Mouse (Mus musculus) midbrain, embryonic 14.5 days (tissue): ENCODE results near the gene Sh2b2. TPM values are rescaled to one million over a fixed set of nuclear protein-coding genes. Genes with fewer than 3 reads are reported as not detected.

Source experiments
- ATAC-seq: fragments of 200-750 bp; cut with Nextera tagmentation; 2 replicates; pipeline ENCODE4 v1.8.0; 2017; ENCODE audit warnings: moderate number of reproducible peaks, moderate library complexity; ENCODE audit not compliant: low FRiP score, low TSS enrichment
- DNase-seq: peaks from one replicate; pipeline ENCODE4 v3.0.0-alpha.2; 2015
- H3K27ac ChIP-seq: fragments of 300-500 bp; sonication (generic); replicated peaks from 2 replicates; pipeline ENCODE4 v1.5.1; 2014; ENCODE audit warnings: mild to moderate bottlenecking, low read depth, low read length, moderate library complexity
- H3K27me3 ChIP-seq: fragments of 300-500 bp; sonication (generic); 2 replicates; pipeline ENCODE4 v1.6.1; 2014; ENCODE audit warnings: low read length, control low read depth, mixed read lengths; ENCODE audit not compliant: control insufficient read depth, insufficient read depth
- H3K36me3 ChIP-seq: fragments of 300-500 bp; sonication (generic); 2 replicates; pipeline ENCODE4 v1.6.1; 2014; ENCODE audit warnings: low read length, control low read depth; ENCODE audit not compliant: control insufficient read depth, insufficient read depth
- H3K4me1 ChIP-seq: fragments of 300-500 bp; sonication (generic); 2 replicates; pipeline ENCODE4 v1.6.1; 2014; ENCODE audit warnings: mild to moderate bottlenecking, antibody characterized with exemption, low read length, control low read depth; ENCODE audit not compliant: control insufficient read depth, insufficient read depth
- H3K4me2 ChIP-seq: fragments of 300-500 bp; sonication (generic); 2 replicates; pipeline ENCODE4 v1.6.1; 2014; ENCODE audit warnings: mild to moderate bottlenecking, low read length, moderate library complexity
- H3K4me3 ChIP-seq: fragments of 300-500 bp; sonication (generic); replicated peaks from 2 replicates; pipeline ENCODE4 v1.5.1; 2014; ENCODE audit warnings: low read depth, low read length
- H3K9ac ChIP-seq: fragments of 300-500 bp; sonication (generic); replicated peaks from 2 replicates; pipeline ENCODE4 v1.6.1; 2014; ENCODE audit warnings: mild to moderate bottlenecking, low read length, moderate library complexity
- H3K9me3 ChIP-seq: fragments of 300-500 bp; sonication (generic); 2 replicates; pipeline ENCODE4 v1.6.1; 2016; ENCODE audit warnings: low read length, control low read depth, mixed read lengths; ENCODE audit not compliant: control insufficient read depth
- WGBS: fragments of 180-500 bp; shearing (Covaris S2); extraction: QIAGEN DNeasy Blood & Tissue Kit; methylation state at CpG from one replicate; pipeline ENCODE4 v1.1.7; 2014; 5-methylcytosine and 5-hydroxymethylcytosine counted together
- polyA plus RNA-seq: library from polyadenylated mRNA; unstranded; fragments of >200 nt; fragmentation: Nextera tagmentation; extraction: Ambion mirVana; gene quantifications from 2 replicates; pipeline ENCODE4 v1.2.1, GENCODE M21; 2014

The Sh2b2 gene
- polyA plus RNA-seq, 1 experiment from 2014 or later: 23.9 TPM

GRCm38 (mm10) chr5:136274739-136275138 lies 28.4 kb upstream of the Sh2b2 start:
- Histone ChIP-seq H3K36me3 (peaks cover 69% of the 10 kb centered on the region), H3K9ac (no peak overlapping the region), H3K27me3 (no peaks in the 10 kb centered on the region), H3K9me3 (no peaks in the 10 kb centered on the region), H3K4me2 (no peak overlapping the region), H3K4me3 (no peak overlapping the region), H3K27ac (0 out of 2 replicates have a peak overlapping the region, but pooled peaks have one; percentile 20), H3K4me1 (no peaks in the 10 kb centered on the region)
- ATAC-seq: no peak
- no peak for DNase-seq
- 87% methylated on average over 40 of the region's 43 CpGs for WGBS

- ATAC-seq: no peak
- 83% methylated on average over 4 of the region's 4 CpGs for WGBS
These were observed 23.6 kb upstream of the Sh2b2 start for GRCm38 (mm10) chr5:136269937-136270336.

DNA sequence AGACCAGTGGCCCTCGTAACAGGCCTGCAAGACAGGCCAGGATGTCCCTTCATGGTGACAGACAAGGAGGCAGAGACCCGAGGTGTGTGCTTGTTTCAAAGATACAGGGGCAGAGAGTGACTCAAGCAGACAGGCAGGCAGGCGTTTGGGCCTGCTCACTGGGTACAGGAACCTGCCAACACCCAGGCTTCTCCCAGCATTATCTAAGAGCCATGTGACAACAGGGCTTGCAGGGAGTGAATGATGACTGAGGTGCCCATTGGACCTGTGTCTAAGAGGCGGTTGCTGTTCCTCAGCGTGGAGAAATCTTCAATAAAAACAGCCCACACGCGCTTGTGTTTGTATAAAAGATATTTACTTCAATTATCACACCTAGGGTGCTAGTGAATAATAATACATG lies 19.7 kb upstream of the Sh2b2 start:
- no peak overlapping the region for H3K4me3 ChIP-seq
- DNase-seq: no peak
- 85% methylated on average over 7 of the region's 7 CpGs for WGBS
- H3K4me1 ChIP-seq: no peaks in the 10 kb centered on the region
- H3K27me3 ChIP-seq: no peaks in the 10 kb centered on the region
- H3K36me3 ChIP-seq: no peaks in the 10 kb centered on the region
- no peak overlapping the region for H3K9ac ChIP-seq
- ATAC-seq: no peak
- H3K27ac ChIP-seq: no peak overlapping the region
- H3K9me3 ChIP-seq: no peaks in the 10 kb centered on the region
- H3K4me2 ChIP-seq: no peak overlapping the region

More at GRCm38 (mm10) chr5:136269937-136270336, 23.6 kb upstream of the Sh2b2 start:
- Histone ChIP-seq H3K27ac (no peak overlapping the region), H3K9me3 (no peaks in the 10 kb centered on the region), H3K4me3 (no peak overlapping the region), H3K36me3 (peaks cover 22% of the 10 kb centered on the region), H3K4me2 (no peak overlapping the region), H3K27me3 (no peaks in the 10 kb centered on the region), H3K4me1 (no peaks in the 10 kb centered on the region), H3K9ac (no peak overlapping the region)
- no peak for DNase-seq

GRCm38 (mm10) chr5:136263342-136263741 lies 17.0 kb upstream of the Sh2b2 start:
- DNase-seq (no peak), ATAC-seq (no peak)
- no peak overlapping the region for H3K4me2 ChIP-seq
- no peak overlapping the region for H3K4me3 ChIP-seq
- H3K4me1 ChIP-seq: no peaks in the 10 kb centered on the region
- no peaks in the 10 kb centered on the region for H3K27me3 ChIP-seq
- H3K27ac ChIP-seq: no peak overlapping the region
- WGBS: 90% methylated on average over 4 of the region's 4 CpGs
- H3K36me3 ChIP-seq: no peaks in the 10 kb centered on the region
- no peaks in the 10 kb centered on the region for H3K9me3 ChIP-seq
- no peak overlapping the region for H3K9ac ChIP-seq

- Histone ChIP-seq H3K9me3 (no peaks in the 10 kb centered on the region), H3K4me2 (no peak overlapping the region), H3K4me3 (no peak overlapping the region), H3K27ac (no peak overlapping the region), H3K4me1 (no peaks in the 10 kb centered on the region), H3K27me3 (no peaks in the 10 kb centered on the region), H3K36me3 (0 out of 2 replicates have a peak, but pooled peaks cover 7% of the 10 kb centered on the region), H3K9ac (no peak overlapping the region)
- ATAC-seq (no peak), DNase-seq (peak; percentile 85)
- 38% methylated on average over 6 of the region's 6 CpGs for WGBS
These were observed 12.6 kb upstream of the Sh2b2 start for GRCm38 (mm10) chr5:136258919-136259318.

DNA sequence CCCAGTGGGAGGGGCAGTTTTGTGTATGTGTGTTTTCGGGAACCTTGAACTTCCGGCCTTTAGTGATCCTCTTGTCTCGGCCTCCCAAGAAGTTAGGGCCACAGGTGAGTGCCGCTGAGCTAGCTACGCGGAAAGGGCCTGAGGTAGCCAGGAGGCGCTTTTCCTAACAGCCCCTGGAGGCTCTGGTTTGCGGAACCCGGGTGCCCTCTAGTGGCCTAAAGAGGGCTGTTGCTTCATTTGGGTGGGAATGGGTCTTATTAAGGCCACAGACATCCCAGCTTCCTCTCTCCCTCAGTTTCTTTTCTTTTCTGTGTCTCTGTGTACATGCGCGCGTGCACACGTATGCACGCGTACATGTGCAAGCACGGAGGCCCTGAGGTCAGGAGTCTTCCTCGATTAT lies 6.5 kb upstream of the Sh2b2 start:
- no peaks in the 10 kb centered on the region for H3K4me1 ChIP-seq
- no peaks in the 10 kb centered on the region for H3K27me3 ChIP-seq
- H3K4me2 ChIP-seq: no peak overlapping the region
- H3K36me3 ChIP-seq: 0 out of 2 replicates have a peak, but pooled peaks cover 12% of the 10 kb centered on the region
- H3K27ac ChIP-seq: no peak overlapping the region
- ATAC-seq (no peak), DNase-seq (peak; percentile 89)
- H3K9me3 ChIP-seq: no peaks in the 10 kb centered on the region
- H3K4me3 ChIP-seq: no peak overlapping the region
- no peak overlapping the region for H3K9ac ChIP-seq
- WGBS: 16% methylated on average over 17 of the region's 17 CpGs

- WGBS: 46% methylated on average over 7 of the region's 7 CpGs
- Histone ChIP-seq H3K4me3 (no peak overlapping the region), H3K27me3 (no peaks in the 10 kb centered on the region), H3K27ac (no peak overlapping the region), H3K9ac (no peak overlapping the region), H3K4me2 (no peak overlapping the region), H3K36me3 (0 out of 2 replicates have a peak, but pooled peaks cover 5% of the 10 kb centered on the region), H3K4me1 (no peaks in the 10 kb centered on the region), H3K9me3 (no peaks in the 10 kb centered on the region)
- peak; percentile 31 for DNase-seq
- no peak for ATAC-seq
These were observed 4.6 kb upstream of the Sh2b2 start for GRCm38 (mm10) chr5:136251004-136251403.

GRCm38 (mm10) chr5:136248441-136248840 lies 2.1 kb upstream of the Sh2b2 start:
- Histone ChIP-seq H3K9me3 (no peaks in the 10 kb centered on the region), H3K4me1 (peaks cover 6% of the 10 kb centered on the region; the same call in 1 of the 2 replicates), H3K27ac (no peak overlapping the region), H3K36me3 (0 out of 2 replicates have a peak, but pooled peaks cover 5% of the 10 kb centered on the region), H3K4me2 (no peak overlapping the region), H3K4me3 (no peak overlapping the region), H3K27me3 (no peaks in the 10 kb centered on the region), H3K9ac (no peak overlapping the region)
- no peak for DNase-seq
- no peak for ATAC-seq
- WGBS: 61% methylated on average over 6 of the region's 6 CpGs

DNA sequence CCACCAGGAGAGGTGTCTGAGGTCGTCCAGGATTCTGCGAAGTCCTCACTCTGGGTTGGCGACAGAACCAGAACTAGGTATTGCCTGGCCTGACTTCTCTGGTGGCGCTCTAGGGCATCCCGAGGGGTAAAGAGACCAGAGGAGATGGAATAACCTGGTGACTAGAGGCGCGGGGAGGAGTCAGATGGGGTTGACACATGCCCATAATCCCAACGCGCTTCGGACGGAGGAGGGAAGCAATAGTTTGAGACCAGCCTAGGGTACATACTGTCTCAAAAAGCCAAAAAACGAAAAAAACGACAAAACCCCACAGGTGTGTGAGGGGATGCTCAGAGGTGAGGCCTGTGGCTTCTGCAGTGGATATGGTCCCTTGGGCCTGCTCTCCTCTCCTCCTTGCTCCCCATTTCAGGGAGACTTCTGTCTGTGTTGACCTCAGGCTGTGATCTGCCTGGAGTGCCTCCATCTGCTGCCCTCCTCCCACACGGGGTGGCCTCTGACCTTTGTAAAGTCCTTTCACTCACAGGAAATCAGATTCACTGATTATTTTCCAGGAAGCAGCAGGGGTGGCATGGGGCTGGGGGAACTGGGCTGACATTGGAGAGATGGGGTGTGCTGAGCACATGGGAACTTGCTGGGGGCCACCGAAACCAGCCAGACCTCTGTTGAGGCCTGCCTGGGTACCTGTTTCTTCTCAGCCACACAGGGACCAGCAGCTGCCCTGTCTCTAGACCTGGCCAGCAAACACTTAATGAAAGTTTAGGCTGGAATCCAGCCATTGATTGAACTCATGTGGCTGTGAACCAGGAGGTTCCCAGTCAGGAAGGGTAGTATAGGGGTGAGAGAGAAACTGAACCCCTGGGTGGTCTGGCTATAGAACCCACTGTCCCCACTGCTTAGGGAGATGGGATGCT lies 560 bp downstream of the Sh2b2 start:
- peak overlapping the region; percentile 78 for H3K4me2 ChIP-seq
- peak overlapping the region; percentile 82 for H3K4me3 ChIP-seq
- H3K27ac ChIP-seq: peak overlapping the region; percentile 89; the same call in 1 of the 2 replicates
- H3K27me3 ChIP-seq: no peaks in the 10 kb centered on the region
- peaks cover 15% of the 10 kb centered on the region for H3K4me1 ChIP-seq
- 13% methylated on average over 15 of the region's 15 CpGs for WGBS
- no peaks in the 10 kb centered on the region for H3K9me3 ChIP-seq
- ATAC-seq (no peak), DNase-seq (no peak)
- no peaks in the 10 kb centered on the region for H3K36me3 ChIP-seq
- peak overlapping the region; percentile 85 for H3K9ac ChIP-seq
